Mouse (Mus musculus) neural tube, embryonic 15.5 days (tissue): Measurements from ENCODE around the gene Tfdp1. TPM values are rescaled to one million over a fixed set of nuclear protein-coding genes. Genes with fewer than 3 reads are reported as not detected.

Experiments
- polyA plus RNA-seq: library from polyadenylated mRNA; unstranded; fragments of >200 nt; fragmentation: Nextera tagmentation; extraction: Ambion mirVana; gene quantifications from 2 replicates; pipeline ENCODE4 v1.2.1, GENCODE M21; 2015

Gene Tfdp1
- polyA plus RNA-seq, 1 experiment from 2014 or later, result 88.2 TPM

Other genes starting within 250 kb of the Tfdp1 start
- gene Pcid2, start 233.3 kb upstream of the Tfdp1 start, polyA plus RNA-seq, result 36.4 and 38.0 TPM in 2 replicates
- 68.1 and 75.6 TPM in 2 replicates for gene Cul4a, start 233.1 kb upstream of the Tfdp1 start, polyA plus RNA-seq
- 286 and 295 TPM in 2 replicates for gene Lamp1, start 179.6 kb upstream of the Tfdp1 start, polyA plus RNA-seq
- gene Grtp1, start 138.1 kb upstream of the Tfdp1 start, polyA plus RNA-seq, result 14.4 and 19.0 TPM in 2 replicates
- 1.1 and 1.8 TPM in 2 replicates for gene Adprhl1, start 84.6 kb upstream of the Tfdp1 start, polyA plus RNA-seq
- 32.9 and 36.5 TPM in 2 replicates for gene Dcun1d2, start 50.6 kb upstream of the Tfdp1 start, polyA plus RNA-seq
- gene Tmco3, start 50.6 kb upstream of the Tfdp1 start, polyA plus RNA-seq, result 50.9 and 54.7 TPM in 2 replicates
- not detected in 2 replicates for gene Atp4b, start 58.1 kb downstream of the Tfdp1 start, polyA plus RNA-seq
- not detected in 2 replicates for gene Grk1, start 66.3 kb downstream of the Tfdp1 start, polyA plus RNA-seq
- 2.1 and 2.9 TPM in 2 replicates for gene Tmem255b, start 96.4 kb downstream of the Tfdp1 start, polyA plus RNA-seq
- gene Gas6, start 155.7 kb downstream of the Tfdp1 start, polyA plus RNA-seq, result 59.1 and 88.5 TPM in 2 replicates
- gene 1700029H14Rik, start 223.7 kb downstream of the Tfdp1 start, polyA plus RNA-seq, result not detected in 2 replicates